Mouse (Mus musculus): ENCODE results near the gene Cdkal1.

Cdkal1 gene

GRCm38 (mm10) chr13:29697230-29697629, 158.2 kb downstream of the Cdkal1 start:
- DNase-seq, result no peak

- no peak for DNase-seq
Observed at GRCm38 (mm10) chr13:29690734-29691133, 164.7 kb downstream of the Cdkal1 start.

GRCm38 (mm10) chr13:29688851-29689250, 166.6 kb downstream of the Cdkal1 start:
- DNase-seq, result peak; percentile 18

DNA sequence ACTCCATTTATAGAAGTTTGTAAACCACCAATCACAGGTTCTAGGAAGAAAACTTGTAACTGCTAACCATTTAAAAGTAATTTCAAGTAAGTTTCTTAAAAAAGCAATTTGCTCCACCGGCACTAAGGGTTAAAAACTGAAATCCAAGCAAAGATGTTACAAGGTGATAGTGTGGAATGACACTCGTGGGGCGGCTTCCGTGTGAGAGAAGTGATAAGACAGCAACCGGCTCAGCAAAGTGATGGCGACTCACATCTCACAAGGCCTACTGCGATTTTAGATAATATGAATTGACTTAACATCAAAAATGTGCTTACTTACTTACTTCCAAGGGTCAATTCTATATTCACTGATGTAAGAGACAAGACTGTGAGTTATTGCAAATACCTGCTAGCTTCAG, 167.6 kb downstream of the Cdkal1 start:
- DNase-seq, result no peak

GRCm38 (mm10) chr13:29679479-29680186, 175.8 kb downstream of the Cdkal1 start:
- DNase-seq, result no peak

DNA sequence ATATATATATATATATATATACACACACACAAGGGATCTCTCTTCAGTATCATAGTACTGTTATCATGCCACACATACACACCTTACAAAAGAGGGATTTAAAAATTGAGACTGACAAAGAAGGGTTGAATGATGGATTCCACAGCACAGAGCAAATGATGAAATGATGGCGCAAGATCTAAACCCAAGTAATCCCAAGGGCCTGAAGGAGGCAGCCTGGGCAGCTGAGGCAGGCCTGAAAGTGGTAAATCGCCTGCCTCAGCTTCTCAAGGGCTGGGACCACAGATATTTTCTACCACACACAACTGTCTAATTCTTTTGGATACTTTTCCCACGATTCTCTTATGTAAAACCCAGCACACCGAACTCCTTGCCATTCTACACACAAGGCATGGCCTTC, 177.9 kb downstream of the Cdkal1 start:
- no peak for DNase-seq

GRCm38 (mm10) chr13:29670626-29671025, 184.8 kb downstream of the Cdkal1 start:
- no peak for DNase-seq

DNA sequence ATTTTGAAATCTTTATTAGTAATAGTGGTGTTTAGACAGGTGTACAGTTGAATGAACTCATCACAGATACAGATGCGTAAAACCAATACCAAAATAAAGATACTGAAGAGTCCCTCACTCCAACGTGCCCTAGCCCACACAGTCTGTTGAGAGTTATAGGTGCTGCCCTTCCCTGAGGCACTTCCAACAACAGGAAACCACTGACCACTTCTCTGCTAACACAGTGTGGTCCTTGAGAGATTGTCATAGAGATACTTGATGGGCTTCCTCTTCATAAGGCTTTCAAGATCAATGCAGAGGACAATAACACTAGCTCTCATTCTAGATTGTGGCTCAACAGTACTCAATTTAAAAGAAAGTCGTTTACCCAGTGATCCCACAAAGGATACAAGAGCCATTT, 191.6 kb downstream of the Cdkal1 start:
- no peak for DNase-seq

GRCm38 (mm10) chr13:29655841-29656365, 199.6 kb downstream of the Cdkal1 start:
- DNase-seq, result no peak

- DNase-seq, result peak; percentile 21
Observed at GRCm38 (mm10) chr13:29653407-29653806, 202.1 kb downstream of the Cdkal1 start.

DNA sequence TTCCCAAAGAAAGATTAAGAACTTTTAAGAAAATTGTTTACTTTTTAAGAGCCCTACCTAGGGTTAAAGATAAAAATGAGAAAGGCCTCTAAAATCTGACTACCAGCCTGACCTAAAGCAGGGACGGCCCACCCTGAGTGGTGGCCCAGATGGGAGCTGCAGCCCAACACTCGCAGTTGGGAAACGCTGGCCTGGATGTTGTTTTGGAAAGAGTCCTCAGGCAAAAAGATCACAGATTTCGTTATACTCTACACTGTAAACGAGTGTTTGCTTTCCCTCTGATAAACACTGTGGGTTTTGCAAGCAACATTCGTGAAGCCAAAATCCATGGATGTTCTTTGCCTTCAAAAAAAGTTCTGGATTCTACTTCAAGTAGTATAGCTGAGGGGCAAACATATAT, 202.7 kb downstream of the Cdkal1 start:
- no peak for DNase-seq

DNA sequence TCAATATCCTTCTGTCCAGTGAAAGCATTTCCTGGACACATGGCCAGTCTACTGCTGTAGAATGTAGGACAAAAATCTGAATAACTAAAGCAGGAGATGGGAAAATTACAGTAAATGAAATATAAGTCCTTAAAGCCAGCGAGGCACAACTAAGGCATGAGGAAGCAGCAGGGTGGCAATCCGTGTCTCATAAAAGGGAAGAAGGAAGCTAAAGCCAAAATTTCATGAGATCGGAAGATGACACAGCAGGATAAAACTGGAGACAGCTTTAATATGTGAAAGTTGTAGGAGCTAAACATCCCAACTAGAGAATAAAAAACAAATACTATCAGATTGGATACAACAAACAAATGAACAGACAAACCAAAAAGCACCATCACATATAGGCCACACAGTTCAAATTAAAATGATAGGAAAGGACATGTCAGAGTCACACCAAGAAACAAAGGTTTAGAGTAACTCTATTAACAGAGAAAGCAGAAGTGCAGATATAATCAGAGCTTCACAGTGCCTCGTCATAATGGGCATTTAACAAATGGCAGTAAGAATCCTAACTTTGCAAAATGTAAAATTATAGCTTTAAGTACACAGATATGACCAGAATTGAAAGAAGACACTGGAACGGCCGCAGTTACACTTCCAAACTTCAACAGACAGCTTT, 204.8 kb downstream of the Cdkal1 start:
- no peak for DNase-seq

DNA sequence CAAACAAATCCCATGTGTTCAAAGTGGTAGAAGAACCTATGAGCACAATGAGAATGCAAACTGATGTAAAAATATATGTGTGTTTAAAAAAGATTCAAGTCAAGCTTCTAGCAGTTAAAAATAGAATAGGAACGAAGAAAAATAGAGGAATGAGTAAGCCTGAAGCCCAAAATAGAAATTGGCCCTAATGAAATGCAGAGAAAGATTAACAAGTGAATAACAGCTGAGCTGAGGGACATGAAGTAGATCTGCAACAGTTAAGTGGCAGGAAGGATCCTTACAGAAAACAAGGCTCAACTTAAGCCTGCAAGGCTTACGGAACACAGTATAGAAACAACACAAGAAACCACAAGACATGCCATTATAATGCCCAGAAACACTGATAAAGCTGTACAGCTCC, 205.9 kb downstream of the Cdkal1 start:
- no peak for DNase-seq

DNA sequence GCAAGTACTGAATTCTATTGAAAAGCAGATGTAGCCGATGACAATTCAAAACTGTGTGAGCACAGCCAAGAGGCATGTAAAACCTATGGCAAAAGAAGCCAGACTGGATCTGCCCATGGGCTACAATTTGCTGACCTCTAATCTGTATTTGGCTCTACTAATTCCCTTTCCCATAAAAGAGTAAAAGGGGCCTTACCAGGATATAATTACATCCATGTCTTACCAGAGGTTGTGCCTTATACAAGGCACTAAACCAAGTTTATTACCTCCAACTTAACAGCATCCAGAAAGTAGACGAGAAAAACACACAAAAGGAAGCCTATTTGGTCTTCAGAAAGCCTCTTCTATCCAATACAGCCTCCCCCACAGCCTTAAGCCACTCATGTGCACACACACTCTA, 213.2 kb downstream of the Cdkal1 start:
- DNase-seq, result no peak

- DNase-seq, result no peak
Observed at GRCm38 (mm10) chr13:29641200-29641599, 214.3 kb downstream of the Cdkal1 start.

- no peak for DNase-seq
Observed at GRCm38 (mm10) chr13:29640186-29640585, 215.3 kb downstream of the Cdkal1 start.

DNA sequence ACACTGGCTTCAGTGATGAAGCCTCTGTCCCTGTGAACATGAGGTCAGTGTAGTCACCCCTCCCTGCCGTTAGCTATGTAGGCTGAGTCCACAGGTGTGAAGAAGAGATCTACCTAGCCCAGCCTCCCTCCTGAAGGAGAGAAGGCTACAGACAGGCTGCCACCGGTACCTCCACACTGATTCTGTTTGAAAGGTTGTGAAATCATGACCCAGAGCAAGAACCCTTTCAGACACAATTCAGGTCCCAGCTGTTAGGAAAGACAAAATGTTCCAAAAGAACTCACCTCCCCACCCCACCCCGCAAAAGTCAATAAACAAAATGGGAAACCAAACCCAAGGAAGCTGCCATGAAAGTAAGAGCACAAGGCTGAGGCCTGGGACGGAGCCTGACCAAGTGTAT, 217.2 kb downstream of the Cdkal1 start:
- no peak for DNase-seq

DNA sequence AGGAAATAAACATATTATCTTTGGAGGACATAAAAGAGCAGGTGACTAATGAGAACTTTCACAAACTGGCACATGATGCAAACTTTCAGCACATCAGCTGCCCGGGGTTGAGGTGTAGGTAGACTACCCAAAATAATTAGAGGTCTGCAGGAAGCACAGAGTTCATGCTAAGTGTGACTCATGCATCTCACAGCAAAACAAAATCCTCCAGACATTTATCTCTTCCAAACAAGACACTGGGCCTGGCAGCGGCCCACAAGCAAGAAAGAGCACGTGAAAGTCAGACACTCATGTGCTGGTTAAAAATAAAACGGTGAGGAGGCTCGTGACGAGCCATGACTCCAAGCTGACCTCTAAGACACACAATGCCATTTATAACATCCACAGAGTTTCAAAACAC, 217.7 kb downstream of the Cdkal1 start:
- peak; percentile 51 for DNase-seq

GRCm38 (mm10) chr13:29635581-29635980, 219.9 kb downstream of the Cdkal1 start:
- no peak for DNase-seq

DNA sequence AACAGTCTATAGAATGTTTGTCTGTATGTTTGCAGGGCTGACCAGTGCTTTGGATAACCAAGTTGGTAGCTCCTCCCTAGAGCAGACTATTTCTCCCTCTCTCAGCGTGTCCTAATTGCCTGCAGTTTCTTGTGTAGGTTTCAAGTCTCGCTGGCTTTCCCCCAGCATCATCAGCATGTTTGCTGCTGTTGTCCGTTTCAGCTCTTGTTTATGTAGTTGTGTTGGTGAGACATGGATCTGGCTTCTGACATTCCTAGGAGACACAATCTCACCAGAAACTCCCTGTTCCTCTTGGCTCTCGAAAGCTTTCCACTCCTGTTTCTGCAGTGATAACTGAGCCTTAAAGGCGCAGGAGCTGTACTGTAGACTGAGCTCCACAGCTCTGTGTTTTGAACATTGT, 224.1 kb downstream of the Cdkal1 start:
- peak; percentile 30 for DNase-seq

DNA sequence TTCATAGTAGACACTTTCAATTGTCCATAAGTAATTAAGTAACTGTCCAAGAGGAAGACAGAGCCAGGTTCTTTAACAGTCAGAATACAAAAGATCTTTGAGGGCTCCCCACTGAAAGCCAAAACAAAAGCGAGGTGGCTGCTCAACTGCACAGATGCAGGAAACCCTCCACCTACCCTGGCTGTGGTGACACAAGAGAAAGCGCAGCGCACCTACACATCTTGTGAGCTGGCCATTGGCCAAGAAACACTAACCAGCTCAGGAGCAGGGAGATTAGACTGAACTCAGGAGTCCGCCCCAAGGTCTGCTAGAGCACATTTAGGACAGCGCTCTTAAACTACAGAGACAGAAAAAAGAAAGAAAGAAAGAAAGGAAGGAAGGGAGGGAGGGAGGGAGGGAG, 226.9 kb downstream of the Cdkal1 start:
- peak; percentile 72 for DNase-seq

DNA sequence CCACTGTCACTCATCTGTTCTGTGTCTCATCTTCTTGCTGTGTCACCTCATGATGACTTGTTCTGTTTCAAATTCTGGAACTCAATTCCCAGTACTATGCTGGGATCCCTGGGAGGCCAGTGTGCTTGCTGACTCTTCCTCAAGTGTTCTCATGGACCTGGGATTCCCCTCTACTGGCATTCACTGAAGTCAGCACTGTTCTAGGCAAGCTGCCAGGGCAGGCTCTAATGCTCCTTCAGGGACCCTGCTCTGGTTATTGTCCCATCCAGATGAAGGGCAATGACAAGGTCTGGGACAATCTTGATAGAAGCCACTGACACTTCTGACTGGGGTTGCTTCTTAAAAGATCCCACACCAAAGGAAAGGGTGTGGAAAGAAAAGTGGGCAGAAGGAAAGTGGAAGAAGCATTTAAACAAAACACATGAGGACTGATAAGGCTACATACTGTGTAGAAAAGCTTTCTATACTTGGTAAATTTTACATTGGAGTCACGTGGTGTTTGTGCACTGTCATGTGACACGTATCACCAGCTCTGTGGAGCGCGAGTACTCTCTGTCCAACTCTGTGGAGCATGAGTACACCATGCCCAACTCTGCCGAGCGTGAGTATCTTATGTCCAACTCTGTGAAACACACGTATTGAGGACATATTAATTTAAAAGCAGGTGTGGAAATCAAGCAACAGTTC, 227.9 kb downstream of the Cdkal1 start:
- DNase-seq, result peak; percentile 84

DNA sequence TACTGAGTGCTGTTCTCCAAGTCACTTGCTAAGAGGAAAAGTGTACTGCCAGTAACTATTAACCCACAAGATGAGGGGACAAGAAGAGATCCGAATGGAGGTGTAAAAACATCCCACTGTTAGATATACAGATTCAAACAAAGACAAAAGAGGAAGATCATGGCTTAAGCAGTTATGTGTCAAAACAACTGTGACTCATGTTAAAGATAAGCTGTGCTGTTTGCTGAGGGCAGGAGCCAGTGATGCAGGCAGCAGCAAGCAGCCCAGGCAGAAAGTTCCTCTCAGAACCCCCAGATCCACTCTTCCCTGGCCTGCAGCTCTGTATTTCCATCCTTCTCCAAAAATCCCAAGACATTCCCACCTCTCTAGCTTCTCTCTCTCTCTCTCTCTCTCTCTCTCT, 230.5 kb downstream of the Cdkal1 start:
- DNase-seq, result no peak
